Mouse (Mus musculus) forelimb bud, embryonic 11.5 days (tissue): Measurements from ENCODE around the gene Utp11.
A peak's percentile ranks its signal among the peaks of the same experiment; 100 is the strongest.

Source experiments
- DNase-seq: peaks from one replicate; pipeline ENCODE4 v3.0.0-alpha.2; 2012; ENCODE audit warnings: low read depth, low spot score

Gene Utp11

GRCm38 (mm10) chr4:124704797-124705474 lies 11.5 kb upstream of the Utp11 start:
- DNase-seq = peak; percentile 48

- DNase-seq = peak; percentile 58
Observed at GRCm38 (mm10) chr4:124703881-124704796, 10.7 kb upstream of the Utp11 start.

DNA sequence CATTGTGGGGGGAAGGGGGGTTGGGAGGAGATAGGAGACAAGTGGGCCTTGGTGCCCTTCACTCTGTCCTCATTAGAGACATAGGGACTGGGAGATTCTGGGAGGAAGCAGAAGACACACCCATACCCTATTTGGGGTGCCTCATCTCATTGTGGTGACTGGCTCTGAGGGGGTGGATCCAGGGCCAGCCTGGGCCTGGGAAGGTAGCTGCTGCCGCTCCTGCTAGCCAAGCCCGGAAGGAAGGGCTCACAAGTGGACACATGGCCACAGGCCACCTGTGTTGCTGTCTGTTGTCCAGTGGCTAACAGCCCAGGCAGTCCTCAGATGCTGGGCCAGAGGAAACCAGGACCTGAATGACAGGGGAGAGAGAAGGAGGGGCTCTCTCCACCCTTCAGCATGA lies 10.0 kb upstream of the Utp11 start:
- DNase-seq = no peak

GRCm38 (mm10) chr4:124701916-124702315 lies 8.5 kb upstream of the Utp11 start:
- no peak for DNase-seq

DNA sequence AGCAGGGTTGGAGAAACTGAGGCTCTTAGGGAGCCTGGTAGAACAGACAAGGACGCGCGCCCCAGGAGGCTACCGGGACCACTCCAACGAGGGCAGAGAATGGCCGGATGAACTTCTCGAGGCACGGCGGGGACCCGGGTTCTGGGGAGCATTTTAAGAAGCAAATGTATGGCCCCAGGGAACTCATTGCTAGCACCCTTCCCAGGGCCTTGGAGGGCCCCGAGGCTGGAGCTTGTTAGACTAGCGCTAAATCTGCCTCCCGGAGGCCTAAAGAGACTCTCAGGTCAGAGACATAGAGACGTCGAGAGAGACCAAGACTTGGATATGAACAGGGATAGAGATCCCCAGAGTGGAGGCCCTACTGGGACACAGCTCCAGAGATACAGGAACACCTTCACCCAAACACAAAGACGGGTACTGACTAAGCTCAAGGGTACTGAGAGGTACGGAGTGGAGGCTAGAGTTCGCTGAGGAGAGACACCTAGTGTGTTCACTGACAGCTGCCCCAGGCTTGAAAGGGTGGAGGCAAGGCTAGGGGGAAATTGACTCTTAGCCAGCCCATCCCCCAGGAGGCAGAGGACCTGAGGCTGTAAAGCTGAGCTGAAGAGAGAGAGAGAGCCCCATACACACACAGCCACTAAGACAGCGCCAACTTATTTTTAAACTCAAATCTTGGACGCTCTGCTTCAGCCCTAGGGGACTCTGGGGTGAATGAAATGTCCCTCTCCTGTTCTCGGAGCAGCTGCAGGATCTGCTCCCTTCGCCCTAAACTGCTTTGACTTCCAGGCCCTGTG lies 7.8 kb upstream of the Utp11 start:
- no peak for DNase-seq

DNA sequence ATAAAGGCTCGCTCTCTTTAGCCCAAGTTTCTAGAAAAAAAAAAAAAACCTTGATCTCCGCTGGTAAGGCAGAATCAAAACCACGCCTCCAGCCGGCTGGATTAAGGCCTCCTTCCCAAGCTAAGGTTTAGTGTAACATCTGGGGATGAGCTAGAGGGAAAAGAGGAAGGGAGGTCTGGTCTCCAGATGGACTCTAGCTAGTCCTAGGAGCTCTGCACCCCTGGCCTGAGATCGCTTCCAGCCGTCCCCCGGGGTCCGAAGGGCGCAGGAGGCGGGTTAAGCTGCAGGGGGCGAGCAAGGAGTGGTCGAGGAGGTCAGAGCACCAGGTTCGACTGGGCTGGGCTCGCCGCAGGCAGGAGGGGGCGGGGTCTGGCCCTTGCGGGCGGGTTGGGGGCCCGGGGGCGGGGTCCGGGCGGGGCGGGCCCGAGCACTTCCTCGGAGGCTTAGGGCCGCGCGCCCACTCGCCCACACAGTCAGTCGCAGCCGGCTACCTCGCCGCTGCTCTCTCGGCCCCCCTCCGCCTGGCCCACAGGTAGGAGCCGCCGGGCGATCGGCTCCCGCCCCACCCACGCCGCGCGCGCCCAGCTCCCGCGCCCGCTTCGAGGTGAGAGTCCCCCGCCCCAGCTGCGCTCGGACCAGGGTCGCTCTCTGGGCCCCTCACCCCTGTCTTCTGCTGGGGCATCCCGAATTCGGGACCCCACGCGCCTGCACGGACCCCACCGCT lies 7.0 kb upstream of the Utp11 start, which contains the start of gene Fhl3:
Gene Fhl3, plus strand, starts transcription at position 454 of the 724 bp plus-strand sequence.
- peak; percentile 86 for DNase-seq

DNA sequence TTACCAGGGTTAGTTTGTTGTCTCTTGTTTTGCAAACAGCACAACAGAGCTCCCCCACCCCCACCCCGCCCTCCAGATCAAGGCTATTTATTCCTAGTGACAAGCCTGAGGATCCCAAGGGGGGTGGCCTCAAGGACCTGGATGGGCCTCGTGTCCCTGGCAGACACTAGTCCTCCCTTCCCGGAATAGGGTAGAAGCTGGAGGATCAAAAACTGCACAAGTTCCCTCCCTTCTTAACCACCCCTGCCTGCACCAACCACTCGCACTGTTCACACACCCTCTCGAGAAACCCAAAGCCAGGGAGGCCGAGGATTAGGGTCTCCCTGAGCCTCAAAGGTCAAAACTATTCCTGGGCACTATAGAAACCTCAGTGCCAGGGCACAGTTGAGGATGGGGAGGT lies 6.4 kb upstream of the Utp11 start:
- DNase-seq = no peak

DNA sequence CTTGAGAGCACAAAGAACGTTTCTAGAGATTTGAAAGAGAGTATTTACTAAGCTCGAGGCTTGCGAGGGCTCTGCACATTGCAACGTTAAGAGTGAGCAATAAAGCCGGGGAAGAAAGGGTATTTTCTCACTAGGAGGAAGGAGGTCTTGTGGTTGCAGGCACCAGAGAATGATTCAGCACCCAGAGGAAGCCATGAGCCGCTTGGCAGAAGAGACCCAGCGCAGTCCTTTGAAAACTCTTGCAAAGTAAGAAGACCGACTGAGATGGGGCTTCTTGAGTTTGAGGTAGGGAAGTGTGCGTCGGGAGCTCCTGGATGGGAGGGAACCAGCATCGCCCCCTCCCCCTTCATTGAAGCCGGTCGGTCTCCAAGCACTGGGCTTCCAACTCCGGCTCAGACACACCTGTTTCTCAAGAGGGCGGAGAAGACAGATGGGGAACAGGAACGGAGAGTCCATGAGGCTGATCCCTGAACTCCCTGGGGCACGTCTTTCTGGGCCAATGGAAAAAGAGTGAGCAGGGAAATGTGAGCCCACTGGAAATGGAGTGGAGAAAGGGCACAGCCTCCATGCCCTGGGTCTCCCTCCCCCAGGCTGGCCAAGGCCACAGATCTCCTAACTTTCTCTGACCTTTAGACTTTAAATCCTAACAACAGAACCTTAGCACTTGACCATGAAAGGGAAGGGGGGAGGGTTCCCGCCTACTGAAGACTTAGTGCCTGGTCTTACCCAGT lies 2.6 kb upstream of the Utp11 start:
- no peak for DNase-seq

DNA sequence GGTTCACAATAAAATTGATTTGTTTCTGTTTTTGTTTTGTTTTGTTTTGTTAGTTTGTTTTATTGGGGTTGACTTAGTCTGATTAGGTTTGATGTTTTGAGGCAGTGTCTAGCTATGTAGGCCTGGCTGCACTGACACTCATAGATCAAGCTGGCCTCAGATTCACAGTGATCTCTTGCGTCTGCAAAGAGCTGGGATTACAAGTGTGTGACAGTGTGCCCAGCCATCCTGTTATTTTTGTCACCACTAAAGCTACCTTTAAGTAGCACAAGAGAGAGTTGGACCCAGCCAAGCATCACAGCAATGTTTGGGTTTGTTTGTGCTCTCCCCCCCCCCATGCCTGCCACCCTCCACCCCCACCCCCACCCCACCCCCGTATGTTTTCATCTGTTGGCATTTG lies 1.2 kb upstream of the Utp11 start:
- no peak for DNase-seq

- no peak for DNase-seq
Observed at GRCm38 (mm10) chr4:124692416-124692861, 961 bp downstream of the Utp11 start.

- DNase-seq = no peak
Observed at GRCm38 (mm10) chr4:124691455-124691854, 1.9 kb downstream of the Utp11 start.

- no peak for DNase-seq
Observed at GRCm38 (mm10) chr4:124685897-124686402, 7.5 kb downstream of the Utp11 start.

GRCm38 (mm10) chr4:124685453-124685852 lies 7.9 kb downstream of the Utp11 start:
- no peak for DNase-seq

GRCm38 (mm10) chr4:124685004-124685403 lies 8.4 kb downstream of the Utp11 start:
- DNase-seq = no peak

DNA sequence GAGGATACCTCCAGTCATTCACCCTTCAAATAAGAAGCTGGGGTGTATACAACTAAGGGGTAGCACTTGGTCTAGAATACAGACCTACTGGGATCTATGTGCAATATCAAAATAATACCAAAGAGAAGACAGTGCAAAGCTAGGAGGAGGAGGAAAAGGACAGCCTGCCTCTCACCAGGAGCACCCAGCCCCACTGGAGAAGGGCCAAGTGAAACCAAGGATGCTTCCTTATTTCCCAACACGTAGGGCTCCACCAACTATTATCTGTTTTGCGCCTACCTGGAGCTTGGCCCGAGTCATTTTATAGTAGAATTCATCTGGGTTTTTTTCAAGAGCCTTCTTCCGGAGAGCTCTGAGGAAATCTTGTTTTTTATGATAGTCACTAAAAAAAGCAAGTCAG lies 9.9 kb downstream of the Utp11 start:
- DNase-seq = no peak

- no peak for DNase-seq
Observed at GRCm38 (mm10) chr4:124682270-124682669, 11.1 kb downstream of the Utp11 start.

GRCm38 (mm10) chr4:124675958-124676357 lies 17.4 kb downstream of the Utp11 start:
- DNase-seq = no peak

- peak; percentile 87 for DNase-seq
Observed at GRCm38 (mm10) chr4:124675037-124675436, 18.4 kb downstream of the Utp11 start.

GRCm38 (mm10) chr4:124674334-124675032 lies 18.9 kb downstream of the Utp11 start:
- no peak for DNase-seq
